Mouse (Mus musculus) spleen, postnatal 36 days (tissue): ENCODE results near the gene H2afy.
"Not testable (repeated sequence)": the region's sequence is repeated elsewhere in the genome, so short reads cannot be mapped to it uniquely, and the experiment has no call there.

Experiments used
- DNase-seq, 2 experiments: peaks; one replicate each; pipeline ENCODE4 v3.0.0; 2022; ENCODE audit warnings: low spot score in 2 of 2, mixed read lengths in 1 of 2

H2afy gene

DNA sequence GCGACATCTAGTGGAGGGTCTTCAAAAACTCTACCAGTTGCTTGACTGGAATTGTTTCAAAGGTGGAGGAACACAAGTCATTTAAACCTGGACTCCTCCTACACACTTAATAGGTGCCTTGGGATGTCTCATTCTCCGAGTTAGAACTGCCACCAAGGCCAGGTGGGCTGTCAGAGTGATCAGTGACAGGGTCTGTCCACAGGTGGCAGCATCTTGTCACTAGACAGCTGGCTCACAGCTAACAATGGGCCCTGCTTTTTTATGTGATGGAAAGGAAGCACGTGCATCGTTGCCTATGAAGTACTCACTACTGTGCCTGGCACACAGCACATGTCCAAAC, 63.9 kb downstream of the H2afy start:
- DNase-seq = no peak

DNA sequence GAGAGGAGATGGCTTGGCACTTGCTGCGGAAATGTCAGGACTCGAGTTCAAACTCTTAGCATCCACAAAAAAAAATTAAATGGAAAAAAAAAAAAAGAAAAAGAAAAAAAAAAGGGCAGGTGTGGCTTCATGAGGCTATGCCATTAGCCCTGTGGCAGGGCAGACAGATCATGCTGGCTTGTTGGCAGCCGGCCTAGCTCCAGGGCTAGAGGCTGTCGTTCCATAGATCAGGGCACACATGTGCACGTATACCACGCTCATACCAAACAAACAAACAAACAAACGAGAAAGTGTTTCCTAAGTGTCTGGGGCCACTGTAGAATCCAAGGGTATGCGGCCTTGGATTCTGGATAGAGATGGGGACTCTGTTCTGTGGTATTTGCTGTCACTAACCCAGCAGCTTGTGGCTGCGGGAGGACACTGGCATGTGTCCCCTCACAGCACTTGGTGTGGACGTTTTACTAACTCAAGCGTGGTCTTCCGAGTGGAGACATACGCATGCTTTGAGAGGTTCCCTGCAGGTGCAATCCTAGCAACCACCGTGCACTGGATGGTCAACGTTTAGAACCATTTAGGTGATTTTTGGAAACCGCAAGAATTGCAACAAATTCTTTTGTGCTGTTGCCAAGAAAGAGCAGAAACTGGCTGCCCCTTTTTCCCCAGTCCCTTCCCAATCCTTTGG, 64.4 kb downstream of the H2afy start:
- no peak for DNase-seq

DNA sequence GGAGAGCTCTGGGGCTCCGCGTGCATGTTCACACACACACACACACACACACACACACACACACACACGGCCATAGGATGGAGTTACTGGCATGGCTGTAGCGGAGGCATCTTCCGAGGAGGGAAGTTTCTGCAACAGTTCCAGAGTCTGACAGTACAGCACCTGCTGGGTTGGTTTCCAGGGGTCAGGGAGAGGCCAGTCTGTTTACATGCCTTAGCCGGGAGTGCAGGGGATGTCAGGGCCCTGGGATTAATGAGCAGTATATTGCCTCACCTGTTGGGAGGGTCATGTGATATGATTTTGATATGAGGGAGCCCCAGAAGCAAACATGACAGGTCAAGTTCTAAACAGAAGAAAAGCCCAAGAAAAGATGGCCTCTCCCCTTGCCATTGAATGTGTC, 66.5 kb downstream of the H2afy start:
- no peak for DNase-seq

DNA sequence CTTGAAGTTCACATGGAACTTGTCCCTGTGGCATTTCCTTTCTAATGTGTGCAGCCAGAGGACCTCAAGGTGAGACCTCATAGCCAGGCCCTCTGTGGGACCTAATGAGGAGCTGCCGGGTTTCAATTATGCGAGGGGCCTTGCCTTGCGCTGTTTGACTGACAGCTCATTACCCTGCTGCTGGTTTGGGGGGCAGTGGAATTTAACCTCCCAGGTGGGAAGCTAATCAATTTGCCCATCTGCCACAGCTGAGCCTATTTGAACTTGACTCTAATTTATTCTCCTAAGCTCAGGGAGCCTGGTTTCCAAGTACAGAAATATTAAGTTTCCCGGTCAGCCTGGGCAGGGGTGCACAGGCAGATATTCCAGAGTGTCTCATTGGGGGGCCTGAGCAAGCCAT, 67.6 kb downstream of the H2afy start:
- DNase-seq = no peak

DNA sequence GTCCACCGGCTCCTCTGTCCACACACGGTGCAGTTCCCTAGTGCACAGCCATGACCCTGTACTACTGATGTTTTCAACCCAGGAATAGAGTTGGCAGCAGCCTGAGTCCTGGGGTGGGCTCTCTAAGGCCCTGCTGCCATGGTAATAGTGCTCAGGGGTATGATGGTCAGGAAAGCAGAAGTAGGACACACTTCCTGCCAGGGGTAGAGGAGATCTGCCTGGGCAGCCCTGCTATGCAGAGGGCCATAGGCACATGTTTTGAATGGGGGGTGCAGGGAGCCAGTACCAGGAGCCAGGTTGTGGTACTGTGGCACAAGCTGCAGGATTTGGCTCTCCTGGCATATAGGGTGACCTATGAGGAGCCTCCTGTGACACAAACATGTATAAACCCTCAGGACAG, 69.3 kb downstream of the H2afy start:
- DNase-seq = no peak

DNA sequence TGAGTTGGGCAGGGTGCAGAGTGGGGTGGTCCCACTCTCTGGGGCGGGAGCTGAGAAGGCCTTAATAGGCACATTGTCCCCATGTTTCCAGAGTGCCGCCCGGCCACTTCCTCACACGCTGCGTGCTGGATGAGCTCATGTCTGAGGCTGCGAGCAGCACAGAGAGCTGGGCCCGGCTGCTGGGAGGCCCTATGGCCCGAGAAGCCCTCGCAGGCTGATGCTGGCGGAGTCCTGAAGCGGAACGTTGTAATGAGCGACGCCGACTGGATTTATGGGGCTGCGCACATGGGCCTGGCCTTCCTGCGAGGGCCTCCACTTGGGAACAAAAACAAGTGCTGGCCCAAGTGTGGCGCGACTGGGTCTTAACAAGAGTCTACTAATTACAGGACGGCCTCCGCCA, 70.0 kb downstream of the H2afy start:
- no peak for DNase-seq

DNA sequence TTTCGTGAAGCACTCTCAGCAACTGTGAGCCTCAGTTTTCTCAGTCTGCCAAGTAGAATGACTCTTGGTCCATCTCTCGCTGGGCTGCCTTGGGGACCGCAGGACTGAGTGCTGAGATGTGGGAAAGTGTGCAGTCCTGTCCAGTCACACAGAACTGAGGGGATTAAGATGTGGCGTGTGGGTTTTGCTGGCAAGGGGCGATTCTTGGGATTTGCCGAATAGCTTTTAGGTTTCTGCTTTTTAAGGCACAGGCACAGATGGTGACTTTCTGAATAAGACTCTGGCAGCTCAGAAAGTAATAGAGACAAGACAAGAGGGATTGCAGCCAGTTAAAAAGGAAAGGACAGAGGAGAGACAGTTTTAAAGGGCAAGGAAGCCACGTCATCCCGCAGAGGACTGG, 78.4 kb downstream of the H2afy start:
- DNase-seq = no peak

DNA sequence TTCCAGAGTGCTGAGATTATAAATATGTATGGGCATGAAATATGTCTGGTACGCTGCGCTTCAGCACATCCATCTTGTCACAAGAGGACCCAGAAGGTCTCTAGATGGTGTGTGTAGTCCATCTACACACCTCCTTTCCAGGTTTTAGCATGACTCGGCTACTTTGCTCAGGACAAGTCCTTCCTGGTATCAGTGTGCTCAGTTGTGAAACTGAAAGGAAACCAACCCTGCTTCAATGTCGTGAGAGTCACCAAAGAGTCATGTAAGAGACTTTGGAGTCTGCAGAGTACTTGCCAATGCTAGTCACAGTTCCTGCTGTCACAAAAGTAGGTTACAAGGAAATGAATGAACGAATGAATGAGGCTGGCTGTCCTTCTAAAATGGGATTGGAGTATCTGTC, 80.4 kb downstream of the H2afy start:
- DNase-seq = no peak

DNA sequence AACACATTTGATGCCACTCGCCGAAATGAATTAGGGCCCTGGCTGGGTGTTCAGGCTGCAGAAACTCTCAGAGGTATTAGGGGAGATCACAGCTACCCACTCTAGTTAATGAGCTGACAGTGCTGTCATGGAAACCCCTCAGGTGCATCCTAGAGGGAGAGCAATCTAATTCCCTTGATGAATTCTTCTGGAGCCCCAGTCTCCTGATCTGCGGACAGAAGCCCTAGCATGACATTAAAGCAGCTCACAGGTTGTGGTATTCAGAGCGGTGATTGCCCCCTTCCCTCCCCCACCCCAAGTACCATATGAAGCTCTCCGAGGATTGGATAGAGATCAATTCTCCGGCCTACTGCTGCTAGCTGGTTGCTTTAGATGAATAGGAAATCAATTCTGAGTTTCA, 82.1 kb downstream of the H2afy start:
- no peak for DNase-seq

DNA sequence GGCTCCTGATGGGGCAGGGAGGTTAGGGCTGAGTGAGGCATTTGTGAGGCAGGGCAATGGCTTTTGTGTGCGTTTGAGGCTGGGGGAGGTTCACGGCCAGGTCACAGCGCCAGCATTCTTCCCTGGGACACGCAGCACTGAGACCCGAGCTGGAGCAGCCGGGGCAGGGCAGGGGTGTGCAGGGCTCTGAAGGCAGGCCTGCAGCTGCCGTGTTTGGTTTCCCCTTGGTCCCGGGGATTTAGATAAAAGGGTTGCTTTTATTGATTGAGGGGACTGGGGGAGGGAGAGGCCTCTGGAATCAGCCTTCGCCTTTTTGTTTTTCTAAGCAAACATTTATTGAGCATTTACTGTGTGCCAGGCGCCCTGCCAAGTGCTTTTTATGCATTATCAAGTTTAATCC, 83.4 kb downstream of the H2afy start:
- no peak for DNase-seq

DNA sequence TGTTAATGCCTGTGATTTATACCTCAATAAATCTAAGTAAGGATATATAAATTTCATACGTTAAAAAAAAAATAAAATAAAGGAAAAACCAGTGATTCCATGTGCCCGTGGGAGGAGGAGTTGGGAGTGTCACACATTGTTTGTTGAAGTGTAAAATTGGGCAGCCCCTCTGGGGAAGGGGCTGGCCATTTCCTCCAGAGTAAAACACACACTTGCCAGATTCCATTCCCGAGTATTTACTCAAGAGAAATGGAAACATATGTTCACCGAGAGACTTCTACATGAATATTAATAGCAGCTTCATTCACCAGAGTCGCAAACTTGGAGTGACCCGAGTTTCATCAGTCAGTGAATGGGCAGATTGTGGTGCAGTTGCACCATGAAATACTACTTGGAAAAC, 85.9 kb downstream of the H2afy start:
- DNase-seq = no peak

DNA sequence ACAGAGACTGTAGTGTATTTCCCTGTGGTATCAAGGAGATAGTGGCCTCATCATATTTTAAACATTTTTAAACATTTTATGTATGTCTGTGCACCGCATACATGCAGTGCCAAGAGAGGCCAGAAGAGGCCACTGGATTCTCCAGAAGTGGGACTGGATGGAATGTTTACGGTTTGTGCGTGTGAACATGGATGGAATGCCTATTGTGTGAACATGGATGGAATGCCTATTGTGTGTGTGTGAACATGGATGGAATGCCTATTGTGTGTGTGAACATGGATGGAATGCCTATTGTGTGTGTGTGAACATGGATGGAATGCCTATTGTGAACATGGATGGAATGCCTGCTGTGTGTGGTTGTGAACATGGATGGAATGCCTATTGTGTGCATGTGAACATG, 93.9 kb downstream of the H2afy start:
- no peak for DNase-seq

DNA sequence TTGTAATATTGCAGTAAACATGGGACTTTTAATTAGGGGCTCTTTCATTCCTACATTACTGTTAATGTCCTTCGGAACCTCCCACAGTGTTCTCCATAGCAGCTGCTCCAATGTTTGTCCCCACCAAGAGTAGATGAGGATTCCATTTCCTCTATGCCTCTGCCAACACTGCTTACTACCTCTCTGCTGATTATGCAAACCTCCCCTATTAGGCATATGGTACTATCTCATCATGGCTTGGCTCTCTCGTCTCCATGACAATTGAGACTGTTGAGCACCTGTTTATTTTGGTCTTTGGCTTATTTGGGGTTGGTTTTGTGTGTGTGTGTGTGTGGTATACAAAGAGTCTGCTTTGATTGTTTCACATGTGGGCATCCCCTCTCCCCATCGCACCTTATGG, 95.5 kb downstream of the H2afy start:
- no peak for DNase-seq

DNA sequence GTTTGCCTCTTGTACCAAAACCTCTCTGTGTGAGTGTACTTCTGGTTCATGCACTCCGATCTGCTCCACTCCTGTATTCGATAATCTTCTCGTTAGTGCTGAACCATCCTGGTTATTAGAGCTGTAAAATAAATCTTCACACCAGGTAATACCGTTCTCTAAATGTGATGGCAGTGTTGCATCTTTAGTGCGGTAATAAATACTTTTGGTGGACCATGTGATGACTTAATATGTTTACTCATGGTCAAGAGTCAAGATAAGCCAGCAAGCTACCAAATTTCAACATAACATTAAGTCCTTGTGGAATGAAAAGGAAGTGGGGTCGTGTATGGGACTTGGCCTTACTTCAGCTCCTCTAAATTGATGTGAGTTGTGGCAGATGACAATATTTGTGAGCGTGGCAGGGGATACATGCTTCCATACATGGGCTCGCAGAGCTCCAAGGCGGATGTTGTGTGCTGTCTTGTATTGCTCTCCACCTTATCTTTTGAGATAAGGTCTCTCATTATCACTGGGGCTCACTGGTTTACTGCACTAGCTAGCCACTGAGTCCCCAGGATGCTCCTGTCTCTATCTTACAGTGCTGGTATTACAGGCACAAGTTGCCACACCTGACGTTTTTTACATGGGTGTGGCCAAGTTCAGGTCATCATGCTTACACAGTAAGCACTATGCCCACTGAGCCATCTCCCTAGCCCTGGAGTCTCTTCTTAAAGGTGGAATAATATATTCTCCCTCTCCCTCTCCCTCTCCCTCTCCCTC, 96.4 kb downstream of the H2afy start:
- DNase-seq = no peak

DNA sequence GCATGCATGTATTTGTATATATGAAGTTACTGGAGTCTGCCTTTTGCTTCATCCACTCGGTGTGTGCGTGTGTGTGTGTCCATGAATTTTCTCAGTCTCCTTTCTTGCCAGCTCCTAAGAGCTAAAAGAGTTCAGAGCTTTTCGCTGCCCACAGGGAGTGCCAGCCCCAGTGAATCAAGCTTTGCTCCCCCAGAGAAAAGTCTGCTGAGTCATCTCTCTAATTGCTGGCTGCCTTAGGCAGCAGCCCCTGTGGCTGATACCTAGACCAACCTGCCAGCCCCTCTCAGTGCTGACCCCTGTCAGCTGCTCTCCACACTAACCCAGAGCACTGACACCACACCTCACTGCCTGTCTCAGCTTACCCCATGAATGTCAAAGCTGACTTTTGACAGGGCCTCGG, 107.2 kb downstream of the H2afy start:
- DNase-seq = no peak

DNA sequence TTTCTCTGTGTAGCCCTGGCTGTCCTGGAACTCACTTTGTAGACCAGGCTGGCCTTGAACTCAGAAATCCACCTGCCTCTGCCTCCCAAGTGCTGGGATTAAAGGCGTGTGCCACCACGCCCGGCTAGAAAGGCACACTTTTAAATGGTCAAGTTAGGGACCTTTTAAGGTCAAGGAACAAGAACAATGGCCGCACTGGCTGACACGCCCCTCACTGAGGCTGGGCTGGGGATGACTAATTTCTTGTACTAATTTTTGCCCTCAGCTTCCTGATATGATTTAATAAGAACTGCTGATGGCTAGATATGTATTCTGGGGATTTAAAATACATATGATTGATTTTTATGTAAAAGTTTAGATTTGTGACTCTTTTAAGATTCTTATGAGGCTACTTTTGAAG, 108.2 kb downstream of the H2afy start:
- DNase-seq = not testable (repeated sequence)

DNA sequence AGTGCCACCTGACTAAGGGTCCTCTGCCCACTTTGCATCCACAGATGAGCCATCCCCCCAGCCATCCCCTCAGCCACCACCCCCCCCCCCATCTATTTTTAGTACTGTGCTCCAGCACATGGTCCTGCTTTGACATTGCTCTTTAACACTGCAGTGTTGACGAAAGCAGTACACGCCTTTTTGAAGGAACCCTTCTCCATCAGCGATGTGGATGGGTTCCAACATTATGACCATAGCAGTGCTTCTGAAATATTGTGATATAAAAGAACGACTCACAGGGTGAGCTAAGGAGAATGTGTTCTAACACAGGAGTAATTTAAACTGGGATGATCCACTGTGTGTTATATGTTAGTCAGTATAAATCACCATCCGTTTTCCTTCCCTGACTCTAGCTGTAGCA, 109.5 kb downstream of the H2afy start:
- DNase-seq = no peak

DNA sequence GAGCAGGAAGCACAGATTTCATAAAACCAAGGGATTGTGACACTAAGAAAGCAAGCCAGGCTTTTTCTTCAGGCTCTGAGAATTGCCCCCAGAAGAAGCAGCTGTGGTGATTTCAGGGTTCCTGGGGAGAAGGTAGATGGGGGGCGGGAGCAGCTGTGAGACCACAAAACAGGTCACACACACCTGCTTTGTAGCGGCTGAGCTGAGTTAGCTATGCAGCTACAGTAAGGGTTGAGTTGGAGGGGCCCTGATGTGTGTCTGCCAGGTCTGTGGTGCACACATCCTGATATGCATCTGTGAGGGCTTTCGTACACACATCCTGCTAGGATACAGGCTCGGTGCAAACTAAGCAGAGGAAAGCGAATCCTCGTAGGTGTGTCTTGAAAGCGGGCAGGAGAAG, 110.1 kb downstream of the H2afy start:
- no peak for DNase-seq

DNA sequence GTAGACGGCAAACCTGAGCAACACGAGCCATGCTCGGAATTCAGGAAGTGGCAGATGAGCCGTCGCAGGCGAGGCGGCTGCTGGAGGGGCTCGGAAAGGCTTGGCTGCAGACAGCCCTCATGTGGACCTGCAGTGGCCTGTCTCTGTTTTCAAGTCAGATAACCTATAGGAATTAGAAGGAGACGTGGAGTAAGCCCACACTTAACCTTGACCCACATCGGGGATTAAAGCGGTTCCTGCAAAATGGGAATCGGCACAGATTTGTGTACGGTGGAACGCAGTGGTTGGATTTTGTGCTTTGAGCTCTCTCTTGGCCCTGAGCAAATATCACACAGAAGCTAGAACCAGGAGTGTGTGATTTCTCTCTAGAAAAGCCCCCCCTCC, 111.1 kb downstream of the H2afy start:
- DNase-seq = no peak

DNA sequence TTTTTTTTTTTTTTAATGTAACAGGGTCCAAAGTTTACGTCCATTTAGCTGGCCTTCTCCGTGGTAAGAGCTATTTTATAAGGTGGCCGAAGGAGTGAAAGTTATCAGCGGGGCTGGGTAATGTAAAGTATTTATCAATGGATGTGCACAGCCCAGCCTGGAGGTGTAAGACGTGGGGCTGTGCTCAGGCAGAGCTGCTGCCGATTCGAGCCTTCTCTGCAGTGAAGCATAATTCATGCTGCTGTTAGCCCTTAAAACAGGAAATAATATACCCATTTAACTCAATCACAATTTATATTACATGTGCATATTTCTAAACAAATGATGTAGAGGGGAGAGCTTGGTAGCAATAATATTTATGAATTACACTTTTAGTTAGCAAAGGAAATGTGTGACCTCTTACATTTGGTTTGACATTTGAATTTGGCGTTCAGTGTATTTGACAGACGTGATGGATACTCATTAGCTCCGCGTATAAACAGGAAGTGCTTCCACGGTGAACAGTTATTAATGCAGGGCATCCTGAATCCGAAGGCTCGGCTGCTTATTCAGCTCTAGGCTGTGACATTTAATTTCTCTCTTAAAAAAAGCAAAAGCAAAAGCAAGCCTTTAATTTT, 111.6 kb downstream of the H2afy start:
- DNase-seq = no peak
